Mouse (Mus musculus): ENCODE measurements around the gene Incenp.
"Not testable (repeated sequence)": the region's sequence is repeated elsewhere in the genome, so short reads cannot be mapped to it uniquely, and the experiment has no call there.

The Incenp gene

GRCm38 (mm10) chr19:9899072-9899779 lies at the start of gene Incenp:
Gene Incenp, minus strand, starts transcription at chr19:9899551.
- DNase-seq (ENCODE audit: extremely low spot score): peak; percentile 95

DNA sequence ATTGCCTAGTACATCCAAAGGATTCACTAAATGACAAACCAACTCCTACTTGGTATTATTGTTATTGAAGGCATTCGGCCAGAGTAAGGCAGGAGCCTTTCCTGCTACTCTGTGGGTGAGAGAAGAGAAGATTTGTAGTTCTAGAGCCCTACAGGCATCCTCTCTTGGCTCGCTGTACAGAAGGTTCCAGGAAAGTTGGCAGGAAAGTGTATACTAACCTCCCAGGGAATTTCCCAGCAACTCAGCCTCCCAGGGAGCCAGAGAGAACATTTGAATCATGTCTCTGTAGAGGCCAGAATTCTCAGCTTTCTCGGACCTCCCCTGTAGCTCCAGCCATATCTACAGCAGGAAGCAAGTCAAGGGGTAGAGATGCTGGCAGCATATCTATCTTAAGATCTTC lies 47.6 kb upstream of the Incenp start:
- DNase-seq (ENCODE audit: extremely low spot score): no peak

- DNase-seq (ENCODE audit: extremely low spot score): no peak
Measured at GRCm38 (mm10) chr19:9945800-9946564, 46.6 kb upstream of the Incenp start.

GRCm38 (mm10) chr19:9942539-9943533 lies 43.5 kb upstream of the Incenp start:
- DNase-seq (ENCODE audit: extremely low spot score): no peak

DNA sequence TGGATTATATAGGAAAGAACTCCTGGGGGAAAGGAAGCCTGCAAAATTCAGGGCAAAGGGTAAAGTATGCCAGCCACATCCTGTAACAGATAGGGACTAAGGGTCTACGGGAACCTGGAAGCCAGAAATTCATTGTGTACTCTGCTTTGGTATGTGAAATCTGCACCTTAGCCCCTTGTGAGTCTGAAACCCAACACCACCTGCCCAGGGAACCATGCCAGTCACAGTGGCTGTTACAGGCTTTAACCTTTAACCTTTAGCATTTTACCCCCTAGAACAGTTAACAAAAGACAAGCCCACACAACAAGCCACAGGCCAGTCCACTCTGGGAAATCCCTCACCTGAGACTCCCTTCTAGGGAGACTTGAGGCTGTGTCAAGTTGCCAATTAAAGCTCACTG lies 42.5 kb upstream of the Incenp start:
- DNase-seq (ENCODE audit: extremely low spot score): no peak

GRCm38 (mm10) chr19:9940903-9941302 lies 41.6 kb upstream of the Incenp start:
- DNase-seq (ENCODE audit: extremely low spot score): no peak

DNA sequence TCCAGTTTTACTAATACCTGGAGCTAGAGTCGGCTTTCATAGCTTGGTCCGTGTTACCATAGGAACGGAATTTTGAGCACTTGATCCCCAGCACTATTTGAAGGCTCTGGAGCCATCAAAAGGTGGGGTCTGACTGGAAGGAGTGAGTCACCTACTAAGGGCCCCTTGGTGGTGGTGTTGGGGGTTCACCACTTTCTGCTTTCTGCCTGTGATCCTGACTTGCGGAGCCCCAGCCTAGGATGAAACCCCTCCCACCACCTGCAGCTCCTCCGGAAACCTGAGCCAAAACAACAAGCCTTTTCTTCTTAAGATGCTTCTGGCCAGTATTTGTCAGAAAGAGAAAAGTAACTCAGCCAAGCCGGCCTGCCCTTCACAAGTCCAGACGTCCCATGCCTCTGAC lies 40.5 kb upstream of the Incenp start:
- no peak for DNase-seq (ENCODE audit: extremely low spot score)

DNA sequence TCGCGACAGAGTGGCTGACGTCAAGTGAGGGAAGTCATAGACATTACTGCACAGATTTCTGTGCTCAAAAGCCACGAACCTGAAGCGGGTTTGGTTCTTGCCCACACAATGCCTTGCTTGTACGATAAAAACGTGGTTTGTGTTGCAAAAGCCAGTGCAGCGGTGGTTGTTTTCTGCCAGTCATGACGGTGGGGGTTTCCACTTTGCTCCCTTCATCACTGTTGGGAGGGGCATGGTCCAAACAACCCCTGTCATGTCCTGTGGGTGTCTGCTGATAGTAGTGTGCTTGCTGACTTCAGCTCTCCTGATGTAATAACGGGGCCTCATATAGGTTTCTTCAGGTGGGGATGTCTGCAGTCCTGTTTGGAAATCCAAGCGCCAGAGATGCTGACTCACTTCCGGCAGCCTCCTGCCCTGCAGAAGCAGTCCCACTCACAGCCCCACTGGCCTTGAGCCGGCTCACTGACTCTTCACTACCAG lies 39.5 kb upstream of the Incenp start:
- DNase-seq (ENCODE audit: extremely low spot score): no peak

GRCm38 (mm10) chr19:9938156-9938823 lies 38.9 kb upstream of the Incenp start:
- no peak for DNase-seq (ENCODE audit: extremely low spot score)

DNA sequence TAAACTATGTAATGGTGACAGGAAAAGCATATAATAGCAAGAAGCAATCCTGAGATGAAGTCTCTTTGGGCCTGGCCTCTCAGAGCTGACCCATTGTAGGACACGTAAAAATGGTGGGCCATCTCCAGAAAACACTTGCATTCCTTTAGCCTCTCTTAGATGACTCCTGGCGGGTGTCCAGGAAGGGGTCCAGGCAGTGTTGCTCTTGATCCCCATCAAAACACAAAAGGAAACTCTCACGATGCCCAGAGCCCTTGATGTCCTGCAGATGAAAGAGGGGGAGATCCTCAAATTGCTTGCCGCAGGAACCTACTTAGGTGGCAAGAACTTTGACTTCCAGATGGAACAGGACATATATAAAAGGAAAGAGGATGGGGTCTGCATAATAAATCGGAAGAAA lies 38.1 kb upstream of the Incenp start:
- DNase-seq (ENCODE audit: extremely low spot score): no peak

DNA sequence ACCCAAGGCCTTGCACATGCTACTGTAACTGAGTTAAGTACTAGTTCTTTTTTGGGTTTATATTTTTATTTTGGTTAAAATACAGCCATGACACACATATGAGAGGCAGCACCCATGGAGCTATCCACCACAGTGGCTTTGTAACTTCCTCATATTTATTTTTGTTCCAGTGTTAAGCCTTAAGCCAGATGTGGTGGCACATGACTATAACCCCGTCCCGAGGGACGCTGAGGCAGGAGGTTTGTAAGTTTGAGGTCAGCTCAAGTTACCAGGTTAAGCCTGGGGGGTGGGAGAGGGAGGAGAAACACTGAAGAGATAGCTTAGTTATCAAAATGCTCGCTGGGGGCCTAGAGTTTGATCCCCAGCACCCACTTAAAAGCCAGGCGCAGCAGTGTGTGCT lies 37.2 kb upstream of the Incenp start:
- no peak for DNase-seq (ENCODE audit: extremely low spot score)

GRCm38 (mm10) chr19:9933908-9934307 lies 34.6 kb upstream of the Incenp start:
- no peak for DNase-seq (ENCODE audit: extremely low spot score)

- DNase-seq (ENCODE audit: extremely low spot score): not testable (repeated sequence)
Measured at GRCm38 (mm10) chr19:9931167-9931607, 31.8 kb upstream of the Incenp start.

GRCm38 (mm10) chr19:9928089-9928488 lies 28.7 kb upstream of the Incenp start:
- DNase-seq (ENCODE audit: extremely low spot score): no peak

GRCm38 (mm10) chr19:9924769-9925272 lies 25.5 kb upstream of the Incenp start:
- DNase-seq (ENCODE audit: extremely low spot score): no peak

- DNase-seq (ENCODE audit: extremely low spot score): no peak
Measured at GRCm38 (mm10) chr19:9924034-9924768, 24.9 kb upstream of the Incenp start.

DNA sequence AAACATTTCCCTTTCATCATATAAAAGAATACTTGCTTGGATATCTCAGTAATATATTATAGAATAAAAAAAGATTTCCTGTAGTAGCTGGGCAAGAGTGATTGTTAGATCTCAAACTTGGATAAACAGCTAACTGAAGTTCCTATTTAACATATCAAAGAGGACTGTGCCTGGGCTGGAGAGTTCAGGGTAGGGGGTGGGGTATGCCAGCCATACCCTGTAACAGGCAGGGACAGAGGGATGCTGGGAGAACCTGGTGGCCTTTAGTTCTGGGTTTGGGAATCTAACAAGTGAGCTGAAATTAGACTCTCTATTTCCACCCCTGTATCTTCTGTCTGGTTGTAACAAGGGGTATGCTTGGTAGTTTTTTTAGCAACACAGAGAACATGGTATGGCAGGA lies 23.7 kb upstream of the Incenp start:
- no peak for DNase-seq (ENCODE audit: extremely low spot score)

DNA sequence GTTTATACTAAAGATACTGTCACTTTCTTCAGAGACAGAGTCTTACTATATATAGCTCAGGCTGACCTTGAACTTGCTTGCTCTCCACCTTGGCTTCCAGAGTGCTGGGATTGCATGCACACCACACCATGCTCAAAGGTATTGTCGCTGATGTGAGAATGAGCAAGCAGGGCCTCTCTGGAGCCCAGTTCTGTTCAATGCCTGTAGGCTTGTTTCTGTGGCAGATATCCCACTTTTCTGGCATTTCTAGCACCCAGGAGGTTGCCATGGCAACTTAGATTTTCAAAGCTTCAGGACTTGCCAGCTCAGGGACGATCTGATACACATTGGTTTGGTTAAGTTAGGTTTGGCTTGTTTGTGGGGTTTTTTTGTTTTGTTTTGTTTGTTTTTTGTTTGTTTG lies 22.9 kb upstream of the Incenp start:
- no peak for DNase-seq (ENCODE audit: extremely low spot score)

DNA sequence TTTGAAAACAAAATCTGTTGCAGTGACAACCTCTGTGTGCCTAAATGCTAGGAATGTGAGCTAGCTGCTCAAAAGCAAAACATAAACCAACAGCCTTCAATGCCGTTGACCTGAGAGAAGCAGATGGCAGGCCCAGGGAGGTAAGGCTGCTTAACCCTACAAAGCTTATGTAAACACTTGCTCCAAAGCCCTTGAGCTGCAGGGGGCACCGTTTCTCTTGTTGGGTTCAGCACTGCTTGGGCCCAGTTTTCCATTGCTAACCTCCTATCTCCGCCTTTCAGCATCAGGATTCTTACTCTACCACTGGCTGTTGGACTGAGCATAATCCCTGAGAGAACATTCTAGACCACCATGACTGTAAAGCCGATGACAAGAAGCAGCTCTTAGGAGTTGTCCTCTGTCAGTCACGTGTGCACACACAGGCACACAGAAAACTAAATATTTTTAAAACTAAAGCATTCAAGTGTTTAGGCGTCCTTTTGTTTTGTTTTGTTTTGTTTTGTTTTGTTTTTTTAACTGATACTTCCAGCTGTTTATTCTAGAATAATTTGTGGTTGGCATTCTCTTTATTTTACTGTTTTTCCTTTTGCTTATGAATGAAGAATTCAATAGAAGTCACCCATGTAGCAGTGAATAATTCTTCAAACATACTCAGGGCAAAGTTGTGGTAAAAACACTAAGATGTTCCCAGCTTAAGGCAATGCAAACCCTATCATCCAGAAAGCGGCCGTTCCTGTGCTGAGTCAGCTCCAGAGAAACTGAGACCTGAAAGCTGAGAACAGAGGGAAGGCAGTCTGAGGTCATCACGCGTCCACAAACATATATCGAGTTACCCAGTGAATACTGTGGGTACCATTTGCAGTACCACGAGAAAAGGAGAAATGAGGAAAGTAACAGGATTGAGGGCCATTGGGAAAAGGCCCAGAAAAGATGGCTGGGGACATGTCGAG lies 21.8 kb upstream of the Incenp start:
- DNase-seq (ENCODE audit: extremely low spot score): no peak
